Mouse (Mus musculus): ENCODE results near the gene Farp1.
A peak's percentile ranks its signal among the peaks of the same experiment; 100 is the strongest.

Farp1 gene

GRCm38 (mm10) chr14:121148088-121148785 lies 113.2 kb downstream of the Farp1 start:
- no peak for DNase-seq

- DNase-seq: no peak
Measured at GRCm38 (mm10) chr14:121149984-121150383, 115.0 kb downstream of the Farp1 start.

GRCm38 (mm10) chr14:121151837-121152236 lies 116.8 kb downstream of the Farp1 start:
- DNase-seq: no peak

- DNase-seq: no peak
Measured at GRCm38 (mm10) chr14:121152771-121153170, 117.8 kb downstream of the Farp1 start.

- DNase-seq: no peak
Measured at GRCm38 (mm10) chr14:121153260-121153659, 118.3 kb downstream of the Farp1 start.

GRCm38 (mm10) chr14:121155173-121155572 lies 120.2 kb downstream of the Farp1 start:
- no peak for DNase-seq

- no peak for DNase-seq
Measured at GRCm38 (mm10) chr14:121158616-121159015, 123.6 kb downstream of the Farp1 start.

GRCm38 (mm10) chr14:121162822-121163221 lies 127.8 kb downstream of the Farp1 start:
- DNase-seq: no peak

- no peak for DNase-seq
Measured at GRCm38 (mm10) chr14:121164866-121165265, 129.9 kb downstream of the Farp1 start.

GRCm38 (mm10) chr14:121165408-121166037 lies 130.5 kb downstream of the Farp1 start:
- no peak for DNase-seq

GRCm38 (mm10) chr14:121166038-121166436 lies 131.0 kb downstream of the Farp1 start:
- no peak for DNase-seq

GRCm38 (mm10) chr14:121168716-121169115 lies 133.7 kb downstream of the Farp1 start:
- no peak for DNase-seq

GRCm38 (mm10) chr14:121170321-121170720 lies 135.3 kb downstream of the Farp1 start:
- no peak for DNase-seq

- DNase-seq: peak; percentile 36
Measured at GRCm38 (mm10) chr14:121172065-121173036, 137.4 kb downstream of the Farp1 start.

GRCm38 (mm10) chr14:121175385-121175784 lies 140.4 kb downstream of the Farp1 start:
- DNase-seq: no peak

GRCm38 (mm10) chr14:121175861-121176260 lies 140.9 kb downstream of the Farp1 start:
- DNase-seq: peak; percentile 33

- DNase-seq: no peak
Measured at GRCm38 (mm10) chr14:121177907-121178306, 142.9 kb downstream of the Farp1 start.

- DNase-seq: no peak
Measured at GRCm38 (mm10) chr14:121180611-121181010, 145.6 kb downstream of the Farp1 start.

- no peak for DNase-seq
Measured at GRCm38 (mm10) chr14:121181798-121182197, 146.8 kb downstream of the Farp1 start.

GRCm38 (mm10) chr14:121182967-121183366 lies 148.0 kb downstream of the Farp1 start:
- DNase-seq: no peak

GRCm38 (mm10) chr14:121183414-121184130 lies 148.6 kb downstream of the Farp1 start:
- no peak for DNase-seq

GRCm38 (mm10) chr14:121184351-121184750 lies 149.4 kb downstream of the Farp1 start:
- DNase-seq: no peak

Measured in cerebellum, adult 11 months (tissue).